Mouse (Mus musculus) neutrophil, adult 5-6 weeks (primary cell): ENCODE measurements around the gene Tbc1d2. TPM values are rescaled to one million over a fixed set of nuclear protein-coding genes. Genes with fewer than 3 reads are reported as not detected.
"Not testable (repeated sequence)": the region's sequence is repeated elsewhere in the genome, so short reads cannot be mapped to it uniquely, and the experiment has no call there.

Experiments used
- ATAC-seq: fragments of 151-379, 151-347 bp; 2 replicates; pipeline ENCODE4 v1.8.0; 2017; ENCODE audit warnings: mild to moderate bottlenecking, moderate TSS enrichment; ENCODE audit not compliant: insufficient number of reproducible peaks, poor library complexity, low FRiP score, severe bottlenecking; ENCODE audit errors: extremely low read depth
- total RNA-seq: library from RNA; stranded (forward); fragments of 200-1000 nt; gene quantifications from 2 replicates; pipeline ENCODE4 v1.2.3, GENCODE M21; 2017

Gene Tbc1d2
- total RNA-seq, 1 experiment from 2014 or later: 3.7 TPM

DNA sequence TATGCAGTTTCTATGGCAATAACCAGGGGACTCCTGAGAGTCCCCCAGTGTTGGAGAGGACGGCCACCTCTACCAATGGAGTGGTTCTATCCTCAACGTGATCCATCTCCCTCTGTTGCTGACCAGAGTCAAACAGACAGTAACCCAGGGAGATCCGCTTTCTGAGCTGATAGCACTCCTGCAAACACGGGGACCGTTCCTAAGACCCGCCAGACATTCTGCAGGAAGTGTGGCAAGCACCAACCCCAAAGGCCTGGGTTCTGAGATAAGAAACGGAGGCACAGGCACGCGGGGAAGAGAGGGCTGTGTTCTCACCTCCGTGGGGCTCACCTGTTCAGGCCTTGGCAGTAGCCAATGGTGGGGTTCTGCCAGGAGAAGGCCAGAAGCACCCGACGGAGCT lies 36.4 kb downstream of the Tbc1d2 start:
- ATAC-seq: no peak

DNA sequence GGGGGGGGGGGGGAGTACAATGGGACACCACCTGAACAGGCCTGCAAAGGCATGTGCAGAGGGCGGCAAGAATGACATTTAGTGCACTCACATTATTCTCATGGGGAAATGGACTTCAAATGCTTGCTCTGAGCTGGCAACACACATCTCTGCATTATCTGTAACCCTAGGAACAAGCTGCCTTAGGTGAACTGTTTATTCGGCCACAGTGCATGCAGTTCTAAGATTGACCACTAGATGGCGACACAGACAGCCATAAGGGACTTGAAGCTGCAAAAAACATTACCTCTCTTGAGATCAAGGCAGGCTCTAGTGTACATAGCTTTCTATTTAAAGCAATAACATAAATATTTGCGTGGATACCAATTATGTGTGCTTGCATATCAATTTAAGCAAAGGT lies 38.8 kb downstream of the Tbc1d2 start:
- ATAC-seq: peak; percentile 73

- ATAC-seq: no peak
Measured at GRCm38 (mm10) chr4:46607601-46608000, 42.4 kb downstream of the Tbc1d2 start.

DNA sequence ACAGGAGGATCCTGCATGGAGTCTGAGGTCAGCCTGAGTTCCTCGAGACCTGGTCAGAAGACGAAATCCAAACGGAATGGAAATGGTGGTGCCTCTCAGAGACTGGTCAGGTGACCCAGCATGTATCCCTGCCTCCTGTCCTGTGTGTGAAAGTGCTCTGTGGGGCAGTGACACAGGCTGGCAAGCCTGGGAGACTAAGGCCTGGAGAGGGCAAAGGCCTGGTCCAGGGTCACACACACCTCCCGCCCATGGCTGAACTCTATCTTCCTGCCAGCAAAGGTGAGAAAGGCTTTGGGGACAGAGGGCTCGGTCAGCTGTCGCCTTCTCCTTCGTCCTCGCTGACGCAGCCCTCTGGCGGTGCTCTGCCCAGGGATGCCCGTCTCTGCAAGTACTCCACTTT lies 44.6 kb downstream of the Tbc1d2 start:
- no peak for ATAC-seq

GRCm38 (mm10) chr4:46602704-46603103 lies 47.3 kb downstream of the Tbc1d2 start:
- no peak for ATAC-seq

DNA sequence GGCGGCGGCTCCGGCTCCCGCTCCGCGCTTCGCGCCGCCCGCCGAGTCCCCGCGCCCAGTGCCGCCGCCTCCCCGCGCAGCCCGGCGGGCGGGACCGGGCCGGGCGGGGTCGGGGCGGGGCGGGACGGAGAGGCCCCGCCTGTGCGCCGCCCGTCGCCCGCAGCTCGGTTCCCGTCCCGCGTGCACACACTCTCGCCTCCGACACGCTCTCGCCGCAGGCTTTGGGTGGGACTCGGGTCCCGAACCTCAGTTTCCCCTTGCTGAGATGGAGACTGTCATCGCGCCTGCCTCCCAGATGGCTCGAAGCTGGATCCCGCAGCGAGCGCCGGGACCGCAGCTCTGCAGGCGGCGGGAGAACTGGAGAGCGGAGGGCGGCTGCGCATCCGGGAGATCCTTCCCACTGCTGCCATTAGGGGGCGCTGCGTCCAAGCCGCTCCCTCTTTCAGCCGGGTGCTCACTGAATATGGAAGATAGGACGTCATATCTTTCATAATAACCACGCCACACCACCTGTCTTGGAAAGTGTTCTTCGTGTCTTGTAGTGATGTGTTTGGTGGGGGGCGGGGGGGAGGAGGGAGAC lies 48.1 kb downstream of the Tbc1d2 start, which contains the start of gene Coro2a:
Coro2a (minus strand) TSS at position 359 of the 580 bp plus-strand sequence.
- ATAC-seq: peak; percentile 81

DNA sequence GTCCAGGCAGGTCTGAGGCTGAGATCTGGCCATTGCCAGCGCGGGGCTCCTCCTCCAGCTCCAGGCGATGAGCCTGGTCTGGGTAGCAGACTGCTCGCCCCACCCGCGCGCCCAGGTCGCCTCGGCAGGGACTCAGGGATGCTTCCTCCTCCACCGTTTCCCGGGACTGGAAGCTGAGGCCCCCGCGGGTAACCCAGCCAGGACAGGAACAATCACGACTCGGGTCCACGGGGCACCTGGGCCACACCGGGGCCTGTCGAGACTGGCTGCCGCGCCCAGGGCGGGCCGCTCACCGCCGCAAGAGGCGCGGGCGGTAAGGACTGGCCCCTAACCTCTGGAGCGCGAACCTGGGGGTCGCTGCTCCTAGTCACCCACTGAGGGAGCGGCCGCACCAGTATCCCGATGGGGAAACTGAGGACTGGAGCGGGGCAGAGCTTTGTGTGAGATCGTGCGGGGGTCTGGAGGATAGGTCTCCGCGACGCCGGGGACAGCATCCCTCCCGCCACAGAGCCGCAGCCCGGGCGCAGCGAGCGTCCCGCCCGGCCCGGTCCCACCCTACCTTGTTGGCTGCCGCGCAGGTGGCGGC lies 48.7 kb downstream of the Tbc1d2 start:
- no peak for ATAC-seq

DNA sequence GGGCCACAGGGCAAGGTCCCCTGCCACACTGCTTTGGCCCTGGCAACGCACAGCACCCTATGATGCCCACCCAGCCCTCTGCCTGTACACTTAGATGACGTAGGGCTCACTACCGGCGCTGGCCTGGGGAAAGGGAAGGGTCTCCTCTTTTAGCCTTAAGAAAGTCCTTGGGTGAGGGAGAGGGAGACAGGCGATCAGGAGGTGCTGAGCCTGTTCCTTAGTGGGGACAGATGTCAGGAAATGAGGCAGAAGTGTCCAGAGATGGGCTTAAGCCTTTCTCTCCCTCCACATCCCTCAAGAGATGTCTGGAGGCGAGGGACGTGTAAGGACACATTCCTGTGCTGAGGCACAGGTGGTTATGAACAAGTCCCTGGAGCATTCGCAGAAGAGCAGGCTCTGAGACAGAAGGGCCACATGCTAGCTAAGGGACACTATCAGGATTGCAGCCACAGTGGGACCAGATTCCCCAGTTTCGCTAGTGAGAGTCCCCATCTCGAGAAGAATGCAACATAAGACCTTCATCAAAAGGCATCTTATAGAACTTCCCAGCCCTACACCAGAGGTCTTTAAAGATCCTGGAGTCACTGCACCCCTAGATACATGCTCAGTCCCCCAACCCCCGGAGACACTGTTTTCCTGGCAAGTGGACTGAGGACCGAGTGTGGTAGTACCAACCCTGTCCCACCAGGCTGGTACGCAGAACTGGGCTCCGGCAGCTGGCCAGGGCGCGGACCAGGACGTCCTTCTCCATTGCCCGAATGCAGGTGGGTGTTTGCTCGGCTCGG lies 49.3 kb downstream of the Tbc1d2 start:
- ATAC-seq: no peak

- ATAC-seq: not testable (repeated sequence)
Measured at GRCm38 (mm10) chr4:46599609-46600008, 50.4 kb downstream of the Tbc1d2 start.

DNA sequence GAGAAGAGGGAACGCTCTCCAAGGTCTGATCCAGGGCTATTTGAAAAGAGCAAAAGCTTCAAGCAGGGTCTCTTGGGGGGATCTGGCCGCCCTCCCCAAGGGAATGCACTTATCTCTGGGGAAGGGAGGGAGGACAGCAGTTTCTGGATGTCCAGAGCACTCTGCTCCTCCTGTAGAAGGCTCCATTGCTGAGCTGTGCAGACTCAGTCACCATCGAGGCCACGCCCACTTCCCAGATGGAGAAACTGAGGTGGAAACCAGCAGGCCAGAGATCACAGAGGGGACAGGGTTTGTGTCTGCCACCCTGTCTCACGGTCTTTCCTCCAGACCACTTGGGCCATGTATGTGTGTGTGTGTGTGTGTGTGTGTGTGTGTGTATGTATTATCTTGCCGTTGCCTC lies 51.0 kb downstream of the Tbc1d2 start:
- no peak for ATAC-seq

- no peak for ATAC-seq
Measured at GRCm38 (mm10) chr4:46598111-46598510, 51.9 kb downstream of the Tbc1d2 start.

GRCm38 (mm10) chr4:46597286-46597961 lies 52.6 kb downstream of the Tbc1d2 start:
- peak; percentile 20; the same call in 1 of the 2 replicates for ATAC-seq

DNA sequence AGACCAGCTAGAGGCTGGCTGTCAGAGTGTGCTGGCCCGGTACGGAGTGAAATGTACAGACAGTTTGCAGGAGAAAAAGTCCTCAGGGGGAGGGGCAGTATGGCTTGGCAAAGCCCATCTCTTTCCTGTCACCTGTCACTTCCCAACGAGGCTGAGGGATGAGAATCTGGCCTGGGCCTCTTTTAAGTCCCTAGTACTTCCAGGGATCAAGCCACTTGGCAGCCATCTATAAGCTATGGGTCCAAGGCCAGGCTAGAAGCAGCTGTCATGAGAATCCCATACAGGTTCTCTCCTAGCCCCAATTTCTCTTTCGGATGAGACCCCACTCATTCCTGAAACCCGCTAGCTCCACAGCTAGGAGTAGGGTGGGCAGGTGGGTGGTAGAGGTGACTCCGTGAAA lies 53.6 kb downstream of the Tbc1d2 start:
- no peak for ATAC-seq

GRCm38 (mm10) chr4:46594131-46594530 lies 55.9 kb downstream of the Tbc1d2 start:
- no peak for ATAC-seq

- ATAC-seq: no peak
Measured at GRCm38 (mm10) chr4:46593472-46593871, 56.5 kb downstream of the Tbc1d2 start.

- ATAC-seq: peak; percentile 71; the same call in 1 of the 2 replicates
Measured at GRCm38 (mm10) chr4:46591833-46592520, 58.0 kb downstream of the Tbc1d2 start.

GRCm38 (mm10) chr4:46590810-46591209 lies 59.2 kb downstream of the Tbc1d2 start:
- ATAC-seq: no peak

DNA sequence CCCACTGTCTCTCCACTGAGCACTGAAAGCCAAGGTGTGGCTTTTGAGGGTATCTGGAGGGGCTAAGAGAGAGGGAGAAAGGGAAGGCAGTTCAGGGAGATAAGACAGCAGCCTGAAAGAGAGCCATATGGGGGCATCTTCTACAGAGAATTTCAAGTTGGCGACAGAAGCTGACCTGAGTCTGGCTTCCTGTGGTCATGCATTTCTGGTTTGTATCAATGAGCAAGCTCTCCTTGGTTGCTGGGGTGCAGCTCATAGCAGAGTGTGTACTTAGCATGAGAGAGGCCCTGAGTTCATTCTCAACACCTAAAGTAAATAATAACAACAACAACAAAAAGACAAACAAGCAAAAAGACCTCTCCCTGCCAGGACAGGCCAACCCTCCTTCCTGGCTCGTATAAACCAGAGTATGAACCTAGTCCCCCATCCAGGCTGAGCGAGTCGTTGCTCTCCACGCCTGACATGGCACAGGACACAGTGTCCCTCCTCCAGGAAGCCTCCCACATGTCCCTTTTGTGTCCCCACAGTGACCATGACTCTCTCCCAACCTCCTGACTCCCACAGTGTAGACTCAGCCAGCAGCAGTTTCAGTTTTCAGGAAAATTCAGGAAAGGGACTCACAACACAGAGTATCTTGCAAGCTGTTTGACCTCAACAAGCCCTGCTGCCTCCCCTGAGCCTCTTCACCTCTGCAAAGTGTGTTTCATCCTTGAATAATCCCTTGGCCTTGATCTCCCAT lies 59.9 kb downstream of the Tbc1d2 start:
- ATAC-seq: no peak
